Mouse (Mus musculus) monocyte, adult 5-6 weeks (primary cell): ENCODE results near the gene C1qb. TPM values are rescaled to one million over a fixed set of nuclear protein-coding genes. Genes with fewer than 3 reads are reported as not detected.

Experiments used
- ATAC-seq: fragments of 153-309, 156-312 bp; replicated peaks from 2 replicates; pipeline ENCODE4 v1.8.0; 2017; ENCODE audit warnings: mild to moderate bottlenecking; ENCODE audit not compliant: low TSS enrichment, insufficient number of reproducible peaks, severe bottlenecking, poor library complexity, low FRiP score
- total RNA-seq: library from RNA; stranded (forward); fragments of 200-1000, 200-491, 200-594 nt; gene quantifications from 3 replicates; pipeline ENCODE4 v1.2.3, GENCODE M21; 2017

The C1qb gene
- total RNA-seq, 1 experiment from 2014 or later, result not detected

DNA sequence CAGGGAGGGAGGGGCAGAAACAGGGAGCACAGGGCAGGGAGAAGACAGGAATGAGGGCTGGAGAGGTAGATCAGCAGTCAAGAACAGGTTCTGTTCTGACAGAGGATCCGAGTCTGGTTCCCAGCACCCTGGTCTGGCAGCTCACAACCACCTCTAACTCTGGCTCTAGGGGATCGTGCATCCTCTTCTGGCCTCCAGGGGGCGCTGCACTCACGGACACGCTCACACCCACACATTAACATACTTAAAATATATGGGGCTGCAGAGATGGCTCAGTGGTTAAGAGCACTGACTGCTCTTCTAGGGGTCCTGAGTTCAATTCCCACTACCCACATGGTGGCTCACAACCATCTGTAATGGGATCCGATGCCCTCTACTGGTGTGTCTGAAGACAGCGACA lies 26.0 kb downstream of the C1qb start:
- no peak for ATAC-seq

- no peak for ATAC-seq
These were observed 30.9 kb downstream of the C1qb start for GRCm38 (mm10) chr4:136855081-136855480.

GRCm38 (mm10) chr4:136852989-136853388 lies 33.0 kb downstream of the C1qb start:
- no peak for ATAC-seq

- ATAC-seq, result no peak
These were observed 33.9 kb downstream of the C1qb start for GRCm38 (mm10) chr4:136852119-136852518.

GRCm38 (mm10) chr4:136848565-136848964 lies 37.4 kb downstream of the C1qb start:
- no peak for ATAC-seq

- ATAC-seq, result no peak
These were observed 38.8 kb downstream of the C1qb start for GRCm38 (mm10) chr4:136847166-136847565.

- no peak for ATAC-seq
These were observed 43.2 kb downstream of the C1qb start for GRCm38 (mm10) chr4:136842802-136843201.

DNA sequence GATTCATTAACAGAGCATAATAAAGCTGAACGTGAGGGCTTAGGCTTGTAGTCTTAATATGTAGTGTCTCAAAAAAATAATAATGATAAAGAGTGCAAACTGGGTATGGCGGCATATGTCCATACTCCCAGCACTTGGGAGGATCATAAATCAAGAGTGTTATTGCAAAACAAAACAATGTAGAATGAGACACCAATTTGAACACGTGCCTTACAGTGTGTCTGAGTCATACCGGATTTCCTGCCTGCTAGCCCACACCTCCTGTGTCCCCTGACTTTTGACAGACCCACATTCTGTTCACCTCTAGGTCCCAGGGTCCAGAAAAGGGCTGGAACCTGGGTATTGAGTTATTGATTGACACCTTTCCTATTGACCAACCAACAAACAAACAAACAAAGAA lies 44.0 kb downstream of the C1qb start:
- no peak for ATAC-seq

DNA sequence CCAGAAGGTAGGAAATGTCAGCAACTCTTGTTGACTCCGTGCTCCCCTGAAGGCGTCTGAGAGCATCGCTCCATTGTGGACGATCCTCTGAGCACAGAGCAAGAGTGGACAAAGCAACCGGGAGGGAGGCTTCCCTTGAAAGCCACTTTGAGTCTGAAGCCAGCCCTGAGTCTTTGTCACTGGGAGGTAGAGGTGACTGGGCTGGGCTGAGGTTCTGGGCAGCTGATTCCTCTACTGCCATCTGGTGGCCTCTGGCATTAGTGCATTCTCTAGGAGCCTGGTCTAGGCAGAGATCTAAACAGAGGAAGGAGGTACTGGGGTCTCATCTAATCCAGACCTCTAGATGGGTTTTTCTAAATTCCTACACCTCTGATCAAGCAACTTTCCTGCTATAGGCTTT lies 44.9 kb downstream of the C1qb start:
- ATAC-seq, result peak; percentile 65

GRCm38 (mm10) chr4:136838462-136838861 lies 47.5 kb downstream of the C1qb start:
- ATAC-seq, result no peak

DNA sequence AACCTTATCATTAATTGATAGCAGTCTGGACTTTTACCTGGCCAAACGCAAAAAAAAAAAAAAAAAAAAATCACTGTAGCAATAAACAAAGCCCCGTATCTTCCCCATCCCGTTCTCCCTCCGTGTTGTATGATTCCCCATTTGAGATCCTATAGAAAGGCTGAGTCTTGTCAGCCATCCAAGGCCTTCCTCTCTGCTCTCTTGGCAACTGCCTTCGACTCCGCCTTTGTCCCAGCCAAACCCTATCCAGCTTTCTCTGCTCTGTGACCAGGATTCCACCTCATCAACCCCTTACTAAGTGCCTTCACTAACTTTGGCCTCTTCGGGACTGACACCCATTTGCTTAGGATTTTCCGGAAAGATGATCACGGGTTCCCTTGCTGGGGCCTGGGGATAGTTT lies 48.0 kb downstream of the C1qb start:
- ATAC-seq, result no peak

DNA sequence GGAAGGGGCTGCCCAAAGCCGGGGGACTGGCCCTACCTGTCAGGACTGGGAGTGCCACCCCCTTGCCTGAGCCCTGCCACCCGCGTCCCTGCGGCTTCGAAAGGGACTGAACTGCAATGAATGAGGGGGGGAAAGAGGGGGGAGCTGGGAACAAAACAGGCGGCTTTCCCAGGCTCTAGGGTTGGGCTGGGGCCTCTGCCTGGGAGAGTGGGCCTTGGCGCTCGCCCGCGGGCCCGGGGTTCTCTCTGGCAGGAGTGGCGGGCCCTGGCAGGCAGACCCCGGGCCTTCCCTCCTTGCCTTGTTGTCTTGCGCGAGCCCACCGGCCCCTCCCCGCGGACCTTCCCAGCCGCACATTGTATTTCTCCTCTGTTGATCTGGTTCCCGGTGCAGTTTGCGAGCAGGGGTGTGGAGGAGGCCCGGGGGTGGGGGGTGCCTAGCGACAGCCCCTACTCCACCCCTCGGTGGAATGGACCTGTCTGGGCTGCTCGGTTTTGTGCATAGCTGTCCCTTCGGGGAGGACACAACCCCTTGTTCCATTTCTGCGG lies 49.5 kb downstream of the C1qb start:
- ATAC-seq, result no peak

DNA sequence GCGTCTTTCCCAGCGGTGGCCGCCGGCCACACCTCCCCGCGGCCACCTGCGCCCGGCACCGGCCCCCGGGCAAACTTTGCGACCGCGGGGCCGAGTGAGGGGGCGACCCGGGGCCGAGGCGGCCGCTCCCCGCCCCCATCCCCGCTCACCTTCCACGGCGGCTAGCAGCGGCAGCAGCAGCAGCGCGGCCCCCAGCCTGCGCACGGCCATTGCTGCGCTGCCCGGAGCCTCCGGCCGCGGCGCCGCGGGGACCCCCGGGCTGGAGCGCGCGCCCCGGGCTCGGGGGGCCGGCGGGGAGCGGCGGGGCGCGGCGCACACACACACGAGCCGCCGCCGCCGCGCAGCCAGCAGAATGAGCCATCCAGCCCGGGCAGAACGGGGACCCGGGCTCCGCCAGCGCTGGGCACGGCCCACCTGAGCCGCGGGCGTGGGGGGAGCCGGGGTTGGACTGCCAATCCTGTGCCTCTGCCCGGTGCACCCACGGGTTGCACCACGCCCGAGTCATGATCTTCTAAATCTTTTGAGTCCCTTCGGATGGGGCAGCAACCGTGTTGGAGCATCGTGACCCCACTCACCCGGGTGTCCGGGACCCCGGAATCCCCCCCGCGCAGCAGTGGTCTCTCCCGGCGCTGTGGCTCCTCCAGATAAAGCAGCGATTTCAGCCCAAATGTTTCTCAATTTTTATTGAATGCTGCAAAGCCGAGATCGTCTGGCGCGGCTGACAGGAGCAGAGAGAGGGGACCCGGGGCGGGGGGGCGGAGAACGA lies 50.2 kb downstream of the C1qb start, which contains the start of gene Ephb2:
TSS of gene Ephb2 (minus strand) at position 368 of the 766 bp plus-strand sequence.
- ATAC-seq, result no peak

GRCm38 (mm10) chr4:136834815-136835620 lies 51.0 kb downstream of the C1qb start:
- no peak for ATAC-seq

DNA sequence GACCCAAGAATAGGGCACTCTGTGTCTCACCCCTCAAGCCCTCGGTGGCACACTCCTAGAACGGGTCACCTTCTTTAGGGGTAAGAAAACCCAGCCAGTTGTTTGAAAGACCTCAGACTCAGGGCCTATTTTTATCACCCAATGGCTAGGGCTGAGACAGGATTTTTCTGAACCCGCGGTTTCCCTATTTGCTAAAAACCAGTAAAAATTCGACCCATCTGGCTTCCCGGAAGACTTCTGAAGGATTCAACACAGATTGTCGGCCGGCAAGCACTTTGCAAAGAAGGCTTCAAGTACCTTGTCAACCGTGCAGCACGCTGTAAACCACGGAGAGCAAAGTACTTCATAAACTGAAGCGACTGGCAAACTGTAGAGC lies 51.6 kb downstream of the C1qb start:
- no peak for ATAC-seq

GRCm38 (mm10) chr4:136833619-136834351 lies 52.2 kb downstream of the C1qb start:
- ATAC-seq, result no peak

- no peak for ATAC-seq
These were observed 53.3 kb downstream of the C1qb start for GRCm38 (mm10) chr4:136832559-136833232.

DNA sequence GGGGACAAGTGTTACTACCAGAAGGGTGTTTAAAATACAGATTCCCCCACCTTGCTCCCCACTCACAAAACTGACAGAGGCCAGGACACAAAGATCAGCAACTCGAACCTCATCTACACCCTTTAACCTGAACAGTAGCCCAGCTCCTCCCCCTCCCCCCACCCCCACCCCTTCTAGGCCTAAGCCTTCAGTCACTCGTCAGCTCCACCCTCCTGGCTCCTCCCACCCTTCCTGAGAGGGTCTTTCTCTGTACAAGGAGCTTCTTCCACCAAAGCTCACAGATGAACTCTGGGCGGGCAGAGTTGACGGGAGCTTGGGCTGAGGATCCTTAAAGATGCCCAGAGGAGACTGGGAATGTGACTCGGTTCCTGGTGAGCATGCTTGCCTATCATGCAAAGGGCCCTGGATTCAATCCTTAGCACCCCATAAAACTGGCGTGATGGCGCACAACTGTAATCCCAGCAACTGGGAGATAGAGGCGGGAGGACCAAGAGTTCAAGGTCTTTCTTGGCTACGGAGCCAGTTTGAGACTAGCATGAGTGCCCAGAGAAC lies 55.6 kb downstream of the C1qb start:
- no peak for ATAC-seq
